Mouse (Mus musculus): Measurements from ENCODE around the gene Xxylt1.
A peak's percentile ranks its signal among the peaks of the same experiment; 100 is the strongest.

The Xxylt1 gene

DNA sequence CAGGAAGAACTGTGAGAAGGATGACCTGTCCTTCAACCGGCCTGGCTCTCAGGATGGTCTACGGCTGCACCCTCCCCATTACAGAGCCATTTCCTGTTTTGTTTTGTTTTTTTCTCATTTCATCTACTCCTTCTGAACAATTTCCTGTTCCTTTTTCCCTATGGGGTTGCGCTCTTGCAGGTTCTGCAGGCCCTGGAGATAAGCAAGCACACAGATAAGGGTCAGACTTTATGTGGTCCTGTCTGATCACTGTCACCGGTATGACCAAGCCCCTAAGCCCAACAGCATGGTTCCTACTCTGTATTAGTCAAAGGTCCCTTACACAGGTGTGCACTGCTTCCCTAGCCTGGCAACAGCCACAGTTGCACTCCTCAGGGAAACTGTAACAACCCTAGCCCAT, 56.2 kb downstream of the Xxylt1 start:
- DNase-seq (ENCODE audit: extremely low spot score, low read depth, low spot score) = no peak

DNA sequence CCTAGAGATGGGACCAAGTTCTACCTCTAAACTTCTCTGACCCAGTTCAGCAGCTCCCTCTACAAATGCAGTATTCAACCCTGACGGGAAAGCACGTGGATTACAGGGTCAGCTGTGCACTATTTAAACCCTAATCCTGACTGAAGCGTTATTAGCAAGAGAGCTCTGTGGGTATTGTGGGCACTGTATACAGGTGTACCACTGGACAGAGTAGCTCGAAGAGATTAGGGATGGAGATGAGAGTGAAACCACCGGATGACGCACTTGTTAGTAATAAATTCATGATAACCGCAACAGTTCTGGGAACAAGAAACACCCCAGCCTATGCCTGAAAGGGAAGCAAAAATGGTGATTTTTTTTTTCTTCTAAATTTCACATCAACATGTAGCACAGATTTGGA, 57.0 kb downstream of the Xxylt1 start:
- DNase-seq (ENCODE audit: extremely low spot score, low read depth, low spot score) = no peak

DNA sequence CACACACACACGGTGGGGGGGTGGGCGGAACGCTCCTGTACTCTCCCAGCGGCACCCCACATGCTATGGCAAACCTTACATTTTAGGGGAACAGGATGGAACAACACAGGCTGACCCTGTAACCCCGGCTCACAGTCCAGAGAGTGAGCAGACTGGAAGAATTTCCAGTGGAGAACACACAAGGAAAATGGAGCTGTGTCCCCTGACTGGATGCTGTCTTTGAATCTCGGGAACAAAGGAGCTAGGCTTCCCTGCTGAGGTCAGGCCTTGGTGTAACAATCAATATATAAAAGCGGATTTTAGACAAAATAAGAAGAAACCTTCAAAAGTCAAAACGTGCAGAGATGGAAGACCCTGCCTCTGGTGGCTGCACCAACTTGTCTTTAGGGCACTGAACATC, 57.4 kb downstream of the Xxylt1 start:
- no peak for DNase-seq (ENCODE audit: extremely low spot score, low read depth, low spot score)

DNA sequence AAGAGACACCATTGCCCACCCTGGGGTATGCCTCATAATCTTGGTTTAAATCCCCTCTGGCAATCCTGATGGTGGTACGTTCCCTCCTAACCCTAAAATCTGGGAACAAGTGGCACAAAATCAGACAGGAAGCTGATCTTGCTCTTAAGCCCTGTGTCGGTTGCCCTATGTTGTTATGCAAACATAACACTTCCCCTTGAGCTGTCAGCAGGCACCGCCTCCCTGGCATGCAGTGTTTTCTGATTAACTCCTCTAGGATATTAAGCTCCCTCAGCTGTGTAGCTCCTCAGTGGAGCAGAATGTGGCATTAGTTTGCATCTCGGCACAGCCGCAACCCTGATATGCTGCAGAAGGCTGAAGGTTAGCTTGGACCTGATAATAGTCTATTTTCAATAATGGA, 58.9 kb downstream of the Xxylt1 start:
- DNase-seq (ENCODE audit: extremely low spot score, low read depth, low spot score) = no peak

DNA sequence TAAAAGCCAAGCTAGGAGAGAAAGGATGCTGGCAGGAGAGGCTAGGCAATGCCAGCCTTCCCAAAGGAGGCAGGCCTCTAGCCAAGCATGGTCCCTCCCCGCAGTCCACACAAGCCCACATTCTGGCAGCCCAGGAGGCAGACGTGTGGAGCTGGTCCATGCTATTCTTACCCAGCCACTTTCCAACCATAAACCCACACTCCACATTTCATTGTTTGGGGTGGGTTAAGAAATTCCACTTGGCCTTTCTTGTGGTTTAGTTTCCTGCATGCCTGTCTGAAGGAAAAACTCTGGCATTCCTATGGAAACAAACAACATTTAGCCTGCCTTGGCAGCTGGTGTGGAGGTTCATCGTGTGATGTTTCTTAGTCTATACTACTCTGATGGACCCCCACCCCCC, 61.7 kb downstream of the Xxylt1 start:
- DNase-seq (ENCODE audit: extremely low spot score, low read depth, low spot score) = no peak

DNA sequence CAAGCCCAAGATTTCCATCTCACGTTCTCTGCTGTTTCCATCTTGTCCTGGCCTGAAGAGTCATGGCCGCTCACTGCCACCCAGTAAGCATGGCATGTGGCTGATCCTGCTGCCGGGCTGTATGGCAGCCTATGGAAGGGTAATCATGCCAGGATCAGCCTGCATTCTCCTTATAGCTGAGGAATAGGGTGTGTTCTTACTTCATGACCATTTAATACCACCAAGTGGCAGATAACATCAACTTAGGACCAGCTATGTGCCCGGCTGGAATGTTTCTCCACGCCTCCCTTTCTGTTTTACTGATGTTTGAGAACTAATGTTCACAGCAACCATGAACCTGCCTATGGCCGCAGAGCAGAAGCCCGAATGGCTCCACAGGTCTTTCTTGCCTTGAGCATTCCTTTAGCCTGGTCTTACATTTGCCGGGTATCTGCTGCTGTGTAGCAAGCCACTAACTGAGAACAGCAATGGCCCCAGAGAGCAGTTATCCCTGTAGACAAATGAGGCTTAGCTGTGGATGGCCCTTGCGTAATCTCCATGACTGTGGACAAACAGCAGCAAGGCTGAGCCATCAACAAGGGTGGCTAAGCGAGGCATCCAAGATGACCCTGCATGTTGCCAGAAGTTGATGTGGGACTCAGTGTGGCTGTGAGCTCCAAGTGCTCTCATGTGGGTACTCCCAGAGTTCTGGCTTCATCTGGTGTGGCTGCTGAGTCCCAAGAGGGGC, 63.4 kb downstream of the Xxylt1 start:
- no peak for DNase-seq (ENCODE audit: extremely low spot score, low read depth, low spot score)

DNA sequence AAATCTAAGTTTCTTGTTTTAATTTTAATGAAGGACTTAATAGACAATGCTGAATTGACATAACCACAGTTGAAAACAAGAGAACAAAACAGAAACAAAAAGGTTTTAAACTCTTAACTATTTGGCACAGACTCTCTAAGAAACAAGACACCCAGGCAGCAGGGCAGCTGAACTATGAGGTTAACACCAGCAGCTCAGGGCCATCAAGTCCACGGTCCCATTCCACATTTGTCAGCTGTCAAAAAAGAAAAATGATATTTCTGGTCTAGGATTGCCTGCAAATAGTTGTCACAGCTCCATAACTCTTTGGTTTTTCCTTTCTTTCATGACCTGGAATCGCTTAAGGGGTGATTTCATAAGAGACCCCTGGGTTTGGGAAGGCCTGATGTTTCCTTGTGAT, 64.6 kb downstream of the Xxylt1 start:
- DNase-seq (ENCODE audit: extremely low spot score, low read depth, low spot score) = no peak

DNA sequence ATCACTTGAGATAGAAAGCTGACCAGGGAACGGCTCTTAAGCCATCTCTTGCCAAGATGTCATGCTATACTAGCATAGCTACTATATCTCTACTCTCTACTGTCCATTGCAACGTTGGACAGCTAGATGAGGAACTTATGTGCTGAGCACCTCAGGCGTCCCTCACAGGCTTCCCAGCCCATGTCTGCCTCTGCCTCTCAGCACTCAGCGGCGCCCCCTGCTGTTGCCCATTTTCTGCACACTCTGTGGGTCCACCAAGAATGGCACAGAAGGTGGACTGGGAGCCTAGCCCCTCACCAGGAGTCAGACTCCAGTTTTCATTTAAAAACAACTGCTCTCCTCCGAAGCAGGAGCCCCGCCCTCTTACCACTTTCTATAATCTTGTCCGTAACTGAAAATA, 65.1 kb downstream of the Xxylt1 start:
- no peak for DNase-seq (ENCODE audit: extremely low spot score, low read depth, low spot score)

DNA sequence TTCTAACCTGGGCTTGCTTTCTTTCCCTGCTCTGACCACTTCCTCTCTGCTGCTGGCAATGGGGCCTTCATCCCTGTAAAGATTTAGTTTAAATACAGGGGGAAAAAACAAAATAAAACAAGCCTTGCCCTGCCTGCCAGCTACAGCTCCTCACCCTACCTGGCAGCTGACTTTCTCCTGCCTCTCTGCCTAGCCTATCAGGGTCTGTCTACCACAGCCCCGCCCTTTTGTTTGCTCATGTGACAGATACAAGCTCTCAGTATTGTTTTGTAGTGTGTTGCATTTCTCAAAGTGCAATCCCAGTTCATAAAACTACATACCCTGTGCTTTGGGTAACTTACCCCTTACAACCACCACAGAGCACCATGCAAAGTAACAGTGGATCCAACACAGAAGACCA, 66.0 kb downstream of the Xxylt1 start:
- DNase-seq (ENCODE audit: extremely low spot score, low read depth, low spot score) = no peak

DNA sequence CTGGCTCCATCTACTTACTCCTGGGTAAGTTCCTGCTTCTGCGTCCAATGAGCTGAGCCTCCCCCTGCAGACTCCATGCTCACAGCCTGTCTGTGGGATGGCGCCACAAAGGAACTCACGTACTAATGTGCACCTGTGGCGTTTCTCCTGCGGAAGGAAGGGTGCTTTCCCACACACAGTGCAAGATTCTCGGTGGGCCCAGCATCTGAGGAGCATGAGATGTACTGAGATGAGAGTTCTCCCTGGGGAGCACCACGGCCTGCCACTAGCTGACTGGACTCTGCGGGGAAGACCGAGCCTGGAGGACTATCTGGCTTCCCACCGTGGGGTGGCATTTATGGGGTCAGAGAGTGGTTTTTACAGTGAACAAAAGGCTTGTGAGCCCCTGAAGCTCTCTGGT, 69.0 kb downstream of the Xxylt1 start:
- no peak for DNase-seq (ENCODE audit: extremely low spot score, low read depth, low spot score)

DNA sequence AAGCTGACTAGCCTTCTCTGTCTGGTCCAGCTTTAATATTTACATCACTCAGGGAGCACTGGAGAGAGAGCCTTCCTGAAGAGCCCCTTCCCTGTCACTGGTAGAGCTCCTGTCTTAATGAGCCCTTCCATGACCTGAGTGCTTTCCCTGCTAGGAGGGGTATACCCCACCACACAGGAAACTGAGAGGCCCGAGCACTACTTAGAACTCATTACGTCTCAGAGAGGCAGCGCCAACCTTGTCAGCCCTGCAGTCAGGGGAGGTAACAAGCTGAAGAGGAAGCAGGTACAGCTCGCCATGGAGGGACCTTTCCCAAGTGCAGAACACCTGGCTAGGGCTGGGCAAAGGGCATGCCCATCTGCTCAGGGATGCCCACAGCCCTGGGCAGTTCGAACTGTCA, 70.8 kb downstream of the Xxylt1 start:
- DNase-seq (ENCODE audit: extremely low spot score, low read depth, low spot score) = no peak

DNA sequence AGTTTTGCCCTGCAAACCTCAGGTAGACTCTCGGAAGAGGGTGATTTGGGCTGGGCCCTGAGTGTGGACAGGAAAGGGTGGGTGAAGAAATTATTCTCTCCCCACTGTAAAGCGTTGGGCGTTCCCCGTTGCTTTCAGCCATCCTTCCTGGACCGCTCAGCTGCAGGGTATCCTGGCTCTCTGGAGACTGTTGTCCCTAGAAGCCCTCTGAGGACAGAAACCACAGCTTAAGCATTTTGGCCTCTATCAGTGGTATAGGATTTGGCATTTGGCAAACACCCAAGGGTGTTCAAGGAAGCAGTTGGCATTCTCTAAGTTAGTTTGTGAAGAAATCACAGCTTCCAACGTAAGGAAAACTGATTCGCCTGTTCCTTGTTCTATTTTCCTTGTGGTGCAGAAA, 72.9 kb downstream of the Xxylt1 start:
- DNase-seq (ENCODE audit: extremely low spot score, low read depth, low spot score) = no peak

DNA sequence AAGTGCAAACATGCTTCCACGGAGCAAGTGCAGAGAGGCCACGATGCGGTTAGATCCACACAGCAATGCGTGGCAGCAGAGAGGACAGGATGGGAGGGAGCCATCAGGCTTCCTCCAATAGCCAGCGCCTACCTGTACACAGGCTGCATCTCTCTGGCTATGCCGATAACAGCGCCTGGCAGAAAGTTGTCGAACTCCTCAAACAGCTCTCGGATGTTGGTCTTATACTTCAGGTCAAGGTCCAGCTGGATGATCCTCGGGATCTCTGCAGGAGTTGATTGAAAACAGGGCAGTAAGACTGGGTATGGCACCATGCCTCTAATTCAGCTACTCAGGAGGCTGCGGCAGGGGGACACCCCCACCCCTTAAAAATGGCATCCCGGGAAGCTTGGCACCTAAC, 73.7 kb downstream of the Xxylt1 start:
- no peak for DNase-seq (ENCODE audit: extremely low spot score, low read depth, low spot score)

DNA sequence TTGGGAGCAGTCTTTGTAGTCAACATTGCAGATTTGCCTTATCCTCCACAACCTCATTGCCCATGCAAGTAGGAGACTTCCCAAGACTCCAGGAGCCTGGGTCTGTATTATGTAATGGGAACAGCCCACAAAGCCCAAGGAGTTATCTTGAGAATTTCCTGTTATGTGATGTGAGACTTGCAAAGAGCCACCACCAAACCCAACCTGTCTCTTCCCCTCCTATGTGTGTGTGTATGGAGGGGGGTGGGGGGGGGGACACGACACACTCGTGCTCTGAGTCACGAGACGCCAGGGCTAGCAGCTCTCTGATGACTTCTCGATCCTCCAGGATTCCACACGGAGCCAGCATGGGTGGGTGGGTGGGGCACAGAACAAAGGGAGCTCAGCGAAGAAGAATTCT, 75.5 kb downstream of the Xxylt1 start:
- no peak for DNase-seq (ENCODE audit: extremely low spot score, low read depth, low spot score)

DNA sequence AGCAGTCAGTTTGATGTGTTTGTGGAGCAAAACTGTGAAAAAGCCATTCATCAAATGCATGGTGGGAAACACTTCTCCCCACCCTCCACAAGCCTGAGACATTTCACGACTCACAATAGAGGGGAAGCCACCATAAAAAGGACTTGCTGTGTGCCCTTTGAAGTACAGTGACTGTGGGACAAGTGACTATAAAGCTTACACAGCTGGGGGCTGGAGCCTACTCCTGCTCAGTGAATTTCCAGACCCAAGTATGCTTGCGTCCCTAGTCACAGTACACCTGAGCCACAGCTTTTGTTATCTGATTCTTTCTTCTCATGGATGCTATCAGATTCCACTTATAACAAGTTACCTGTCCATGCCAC, 76.9 kb downstream of the Xxylt1 start:
- DNase-seq (ENCODE audit: extremely low spot score, low read depth, low spot score) = no peak

DNA sequence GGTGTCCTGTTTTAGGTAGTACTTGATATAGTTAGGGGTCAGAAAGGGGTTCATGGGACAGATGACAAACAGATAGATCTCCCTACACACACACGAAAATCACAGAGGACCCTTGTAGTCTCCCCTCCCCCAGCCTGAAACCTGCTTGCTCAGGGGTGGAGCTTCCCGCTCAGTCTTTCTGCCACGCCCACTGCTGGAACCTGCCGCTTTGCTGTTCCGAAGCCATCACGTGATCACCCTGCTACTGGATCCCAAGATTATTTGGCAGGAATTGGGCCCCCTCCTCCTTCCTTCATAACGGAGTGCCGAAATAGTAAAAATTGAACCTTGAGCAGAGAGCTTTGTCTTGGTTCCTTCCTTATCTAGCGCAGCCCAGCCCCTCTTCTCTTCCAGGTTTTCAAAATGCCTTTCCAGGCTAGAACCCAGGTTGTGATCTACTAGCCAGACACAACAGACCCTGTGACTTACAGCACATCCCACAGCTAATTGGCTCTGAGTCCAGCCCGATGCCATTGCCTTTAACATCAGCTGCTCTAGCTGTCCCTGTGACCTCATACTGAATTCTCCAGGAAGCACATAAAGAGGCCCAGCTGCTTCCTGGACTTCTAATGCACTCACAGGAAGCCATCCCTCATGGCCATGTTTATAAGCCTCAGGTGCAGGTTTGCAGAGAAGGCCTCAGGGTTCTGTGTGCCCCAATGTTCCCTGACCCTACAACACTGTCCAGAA, 77.5 kb downstream of the Xxylt1 start:
- peak; percentile 44 for DNase-seq (ENCODE audit: extremely low spot score, low read depth, low spot score)

DNA sequence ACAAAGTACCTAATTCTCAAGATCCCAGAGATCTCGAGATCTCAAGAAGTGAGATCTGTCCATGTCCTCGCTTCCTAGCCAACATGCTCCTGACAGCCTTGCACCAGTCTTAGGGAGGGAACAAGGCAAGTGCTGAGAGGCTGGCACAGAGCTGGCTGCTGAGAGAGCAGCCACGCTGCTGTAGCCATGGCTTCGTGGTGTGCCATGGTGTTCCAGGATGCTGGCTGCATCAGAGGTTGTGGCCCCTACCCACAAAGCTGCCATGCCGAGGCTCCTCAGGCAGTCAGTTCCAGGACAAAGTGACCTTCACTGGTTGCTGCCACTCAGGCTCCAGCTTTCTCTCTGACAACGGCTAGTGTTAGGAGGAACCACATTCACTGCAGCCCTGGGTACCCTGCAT, 78.3 kb downstream of the Xxylt1 start:
- DNase-seq (ENCODE audit: extremely low spot score, low read depth, low spot score) = no peak

DNA sequence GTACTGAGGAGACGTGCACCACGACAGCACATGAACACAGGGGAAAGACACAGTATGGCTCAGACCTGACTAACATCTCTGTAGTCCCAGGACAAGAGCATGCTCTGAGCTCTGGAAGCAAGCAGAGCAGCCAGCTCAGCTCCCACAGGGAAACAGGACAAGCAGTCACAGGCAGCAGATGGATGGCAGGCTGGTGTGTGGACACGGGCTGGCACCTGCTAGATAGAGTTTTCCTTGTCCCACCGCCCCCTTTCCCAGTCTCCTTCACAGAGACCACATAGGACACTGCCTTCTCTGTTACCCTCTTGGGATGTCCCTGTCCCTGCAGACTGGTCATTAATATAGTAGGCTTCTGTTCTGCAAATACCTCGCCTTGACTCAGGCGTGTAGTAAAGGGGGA, 79.1 kb downstream of the Xxylt1 start:
- no peak for DNase-seq (ENCODE audit: extremely low spot score, low read depth, low spot score)

DNA sequence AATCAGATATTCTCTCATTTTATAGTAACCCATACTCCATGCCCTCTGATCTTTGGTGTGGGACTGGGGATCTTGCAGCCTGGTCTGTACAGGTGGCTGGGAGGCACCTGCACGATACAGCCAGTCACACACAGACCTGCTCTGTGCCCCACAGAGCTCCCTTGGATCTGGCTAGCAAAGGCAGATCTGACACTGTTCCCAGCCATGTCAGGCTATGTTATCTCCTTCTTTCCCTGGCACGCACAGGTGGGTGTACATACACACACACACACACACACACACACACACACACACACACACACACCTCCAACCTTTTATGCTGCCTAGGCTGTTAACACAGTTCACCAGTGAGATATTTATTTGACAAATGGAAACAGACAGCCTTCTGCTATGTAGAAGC, 82.5 kb downstream of the Xxylt1 start:
- DNase-seq (ENCODE audit: extremely low spot score, low read depth, low spot score) = no peak

DNA sequence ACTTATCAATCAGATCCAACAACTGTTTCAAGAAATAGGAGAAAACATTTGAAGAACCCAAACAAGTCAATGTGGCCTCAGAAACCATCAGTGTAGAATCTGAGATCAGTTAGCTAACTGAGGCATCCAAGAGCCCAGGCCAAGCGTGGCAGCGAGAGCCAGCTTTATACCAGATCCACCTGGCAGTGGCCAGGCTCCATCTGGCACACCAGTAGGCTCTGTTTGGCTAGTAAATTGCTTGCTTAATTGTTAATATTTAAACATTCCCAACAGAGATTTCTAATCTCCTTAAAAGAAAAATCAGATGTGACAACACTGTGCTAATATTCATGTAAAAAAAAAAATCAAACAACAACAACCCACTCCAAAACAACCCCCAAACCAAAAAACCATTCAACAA, 83.2 kb downstream of the Xxylt1 start:
- DNase-seq (ENCODE audit: extremely low spot score, low read depth, low spot score) = no peak

DNA sequence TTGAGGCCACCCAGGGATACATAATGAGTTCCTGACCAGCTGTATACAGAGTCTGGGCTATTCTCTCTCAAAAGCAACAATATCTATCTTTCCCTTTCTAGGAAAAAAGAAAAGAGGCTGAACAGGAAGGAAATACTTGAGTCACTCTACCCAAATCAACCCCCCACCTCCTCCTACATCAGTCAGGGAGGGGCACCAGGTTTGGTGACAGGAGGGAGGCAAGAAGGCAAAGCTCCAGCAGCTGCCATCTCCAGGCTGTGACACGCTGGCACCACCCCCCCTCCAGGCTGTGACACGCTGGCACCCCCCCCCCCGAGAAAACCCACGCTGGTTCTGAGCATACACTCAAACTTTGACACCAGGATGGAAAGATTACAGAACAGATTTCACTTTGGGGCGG, 85.8 kb downstream of the Xxylt1 start:
- no peak for DNase-seq (ENCODE audit: extremely low spot score, low read depth, low spot score)

DNA sequence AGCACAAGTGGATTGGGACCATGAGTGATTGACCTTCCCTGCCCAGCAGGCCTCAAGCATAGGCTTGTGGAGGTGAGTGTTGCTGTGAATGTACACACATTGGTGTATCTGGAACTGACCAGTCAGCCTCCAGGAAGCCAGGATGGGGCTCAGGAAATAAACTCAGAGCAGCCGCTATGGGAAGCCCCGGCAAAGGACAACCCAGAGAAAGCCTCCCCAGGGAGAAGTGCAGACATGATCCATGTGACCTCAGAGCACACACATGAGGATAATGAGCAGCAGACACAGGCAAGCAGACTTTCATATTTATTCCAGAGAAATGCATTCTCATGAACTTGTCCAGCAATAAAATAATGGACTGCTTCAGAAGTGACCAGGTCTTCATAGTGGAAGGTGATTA, 86.4 kb downstream of the Xxylt1 start:
- no peak for DNase-seq (ENCODE audit: extremely low spot score, low read depth, low spot score)

DNA sequence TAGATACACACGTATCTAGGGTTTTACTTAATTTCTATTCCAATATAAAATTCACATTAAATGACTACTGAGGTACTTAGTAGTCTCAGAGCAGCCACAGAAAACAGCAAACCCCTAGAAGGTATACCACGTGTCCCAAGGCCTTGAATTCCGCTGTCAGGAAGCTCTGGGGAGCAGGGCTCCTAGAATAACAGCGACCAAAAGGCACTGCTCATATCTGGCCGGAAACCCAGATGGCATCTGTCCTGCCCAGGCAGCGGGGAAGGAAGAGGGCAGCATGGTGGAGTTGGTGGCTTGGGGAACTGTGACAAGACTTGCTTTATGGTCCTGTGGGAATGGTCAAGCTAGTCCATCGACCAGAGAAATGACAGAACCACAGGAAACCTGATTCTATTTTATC, 86.9 kb downstream of the Xxylt1 start:
- no peak for DNase-seq (ENCODE audit: extremely low spot score, low read depth, low spot score)

Data from hindlimb bud, embryonic 11.5 days (tissue).